Mouse (Mus musculus): ENCODE measurements at regions not wholly inside any gene's neighbourhood (a gene's known extent, or its start where the extent isn't known, plus 50 kb on each side); places are given as distances from the start of the nearest gene placed in this dataset.

DNA sequence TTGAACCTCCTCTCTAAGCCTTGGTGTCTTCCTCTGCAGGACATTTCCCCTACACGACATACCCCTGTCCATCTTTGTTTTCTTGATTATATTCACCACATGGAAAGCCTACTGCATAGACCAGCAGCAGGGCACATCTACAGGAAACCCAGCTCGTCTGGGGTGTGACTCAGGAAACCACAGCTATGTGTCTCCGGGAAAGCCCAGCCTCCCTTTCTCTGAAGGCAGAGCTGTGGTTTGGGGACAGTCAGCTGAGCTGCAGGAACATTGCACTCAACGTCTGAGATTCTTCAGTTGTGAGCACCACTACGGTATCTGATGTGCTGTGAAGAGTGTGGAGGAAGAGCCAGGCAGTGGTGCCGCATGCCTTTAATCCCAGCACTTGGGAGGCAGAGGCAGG is 286.9 kb downstream of the Foxo1 start:
- no peak for TF ChIP-seq CTCF (IDR thresholded peaks at IDR 0.05; ENCODE audit: insufficient read depth, low read length)
- TF ChIP-seq POLR2A (IDR thresholded peaks at IDR 0.05; ENCODE audit: borderline replicate concordance, extremely low read depth, low read depth, low read length), result no peak
